Mouse (Mus musculus): ENCODE data around the gene March5. TPM values are rescaled to one million over a fixed set of nuclear protein-coding genes. Genes with fewer than 3 reads are reported as not detected.
A peak's percentile ranks its signal among the peaks of the same experiment; 100 is the strongest.

The March5 gene
- polyA plus RNA-seq (2011; ENCODE audit: insufficient read length, low read depth, missing spikeins) = 165 and 189 TPM in 2 replicates

GRCm38 (mm10) chr19:37207303-37208175 lies at the start of gene March5:
Gene March5, plus strand, starts transcription at chr19:37207543.
- Histone ChIP-seq H3K4me1 (ENCODE audit: control insufficient read depth, insufficient read depth, low read length) (peaks cover 5% of the 10 kb centered on the region), H3K27ac (ENCODE audit: insufficient read depth, low read length) (peak within 1 kb of the TSS; percentile 92), H3K4me3 (ENCODE audit: insufficient read depth, low read length) (peak within 1 kb of the TSS; percentile 97)
- TF ChIP-seq CTCF (IDR thresholded peaks at IDR 0.05; ENCODE audit: borderline replicate concordance, insufficient read depth, low read length) (no peak), POLR2A (IDR thresholded peaks at IDR 0.05; ENCODE audit: low read depth, low read length) (peak; percentile 58)

GRCm38 (mm10) chr19:37172096-37172495 lies 35.2 kb upstream of the March5 start:
- Histone ChIP-seq H3K4me1 (ENCODE audit: control insufficient read depth, insufficient read depth, low read length) (peaks cover 4% of the 10 kb centered on the region), H3K4me3 (ENCODE audit: insufficient read depth, low read length) (no peak overlapping the region), H3K27ac (ENCODE audit: insufficient read depth, low read length) (no peak overlapping the region)
- no peak for TF ChIP-seq POLR2A (IDR thresholded peaks at IDR 0.05; ENCODE audit: low read depth, low read length)
- no peak for TF ChIP-seq CTCF (IDR thresholded peaks at IDR 0.05; ENCODE audit: borderline replicate concordance, insufficient read depth, low read length)

DNA sequence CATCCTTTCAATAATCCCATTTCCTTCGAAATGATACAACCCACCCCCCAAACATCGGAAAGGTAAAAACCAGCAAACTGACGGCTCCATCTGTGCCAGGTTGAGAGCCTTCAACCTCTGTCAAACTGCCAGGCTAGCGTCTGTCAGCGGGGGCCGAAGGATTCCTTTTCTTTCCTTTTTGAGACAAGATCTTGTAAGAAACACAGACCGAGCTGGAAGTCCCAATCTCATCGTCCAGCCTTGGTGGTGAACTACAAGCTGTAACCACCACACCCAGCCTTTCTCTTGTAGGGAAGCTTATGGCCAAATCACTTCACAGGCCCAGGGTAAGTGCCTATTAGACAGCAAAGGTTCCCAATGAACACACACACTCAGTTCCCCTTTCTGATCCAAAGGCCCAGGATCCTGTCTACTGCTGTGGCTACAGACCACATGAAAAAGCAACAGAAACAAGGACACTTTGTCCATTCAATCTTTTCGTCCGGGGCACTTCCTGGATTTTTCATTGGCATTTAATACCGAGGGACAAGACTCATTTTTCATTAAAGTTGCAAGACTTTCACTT lies 34.7 kb upstream of the March5 start:
- no peak overlapping the region for H3K27ac ChIP-seq (ENCODE audit: insufficient read depth, low read length)
- peaks cover 4% of the 10 kb centered on the region for H3K4me1 ChIP-seq (ENCODE audit: control insufficient read depth, insufficient read depth, low read length)
- H3K4me3 ChIP-seq (ENCODE audit: insufficient read depth, low read length) = no peak overlapping the region
- TF ChIP-seq CTCF (IDR thresholded peaks at IDR 0.05; ENCODE audit: borderline replicate concordance, insufficient read depth, low read length) = no peak
- TF ChIP-seq POLR2A (IDR thresholded peaks at IDR 0.05; ENCODE audit: low read depth, low read length) = no peak

DNA sequence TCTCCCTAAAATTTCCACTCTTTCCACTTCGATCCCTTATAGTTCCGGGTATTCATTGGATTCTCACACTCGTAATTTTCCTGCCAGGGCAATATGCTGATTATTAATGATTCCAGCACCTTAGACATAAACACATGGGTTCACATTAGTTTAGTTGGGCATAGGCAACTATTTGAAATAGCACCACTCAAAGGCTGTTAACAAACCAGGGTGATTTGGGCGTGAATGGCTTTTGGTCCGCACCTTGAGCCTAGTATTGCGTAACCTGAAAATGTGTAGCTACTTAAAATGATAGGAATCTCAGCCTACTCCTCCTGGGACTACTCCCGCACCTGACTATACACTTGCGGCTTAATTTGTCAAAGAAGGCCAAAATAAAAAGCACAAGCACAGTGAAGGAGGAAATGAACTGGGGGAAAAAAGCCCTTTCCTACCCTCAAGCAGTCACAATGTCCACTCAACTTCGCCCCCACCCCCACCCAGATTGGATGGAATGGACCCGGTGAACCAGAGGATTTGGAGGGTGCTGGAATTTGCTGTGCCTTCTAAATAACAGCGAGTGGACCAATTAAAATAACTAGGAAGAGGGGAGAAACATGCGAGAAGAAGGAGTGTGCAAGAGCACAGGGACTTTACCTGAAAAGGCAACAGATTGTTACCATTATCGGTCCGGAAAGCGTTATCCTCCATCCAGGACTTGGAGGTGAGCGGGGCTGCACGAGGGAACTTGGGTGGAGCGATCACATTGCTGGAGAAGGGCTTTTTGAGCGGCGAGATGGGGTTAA lies 33.8 kb upstream of the March5 start:
- H3K4me1 ChIP-seq (ENCODE audit: control insufficient read depth, insufficient read depth, low read length) = peaks cover 6% of the 10 kb centered on the region
- TF ChIP-seq POLR2A (IDR thresholded peaks at IDR 0.05; ENCODE audit: low read depth, low read length) (no peak), CTCF (IDR thresholded peaks at IDR 0.05; ENCODE audit: borderline replicate concordance, insufficient read depth, low read length) (no peak)
- H3K27ac ChIP-seq (ENCODE audit: insufficient read depth, low read length) = no peak overlapping the region
- H3K4me3 ChIP-seq (ENCODE audit: insufficient read depth, low read length) = peak overlapping the region; percentile 75

- H3K4me1 ChIP-seq (ENCODE audit: control insufficient read depth, insufficient read depth, low read length) = peaks cover 6% of the 10 kb centered on the region
- H3K27ac ChIP-seq (ENCODE audit: insufficient read depth, low read length) = no peak overlapping the region
- TF ChIP-seq POLR2A (IDR thresholded peaks at IDR 0.05; ENCODE audit: low read depth, low read length) = no peak
- TF ChIP-seq CTCF (IDR thresholded peaks at IDR 0.05; ENCODE audit: borderline replicate concordance, insufficient read depth, low read length) = no peak
- H3K4me3 ChIP-seq (ENCODE audit: insufficient read depth, low read length) = peak overlapping the region; percentile 75
These were observed 33.1 kb upstream of the March5 start for GRCm38 (mm10) chr19:37174116-37174715.

DNA sequence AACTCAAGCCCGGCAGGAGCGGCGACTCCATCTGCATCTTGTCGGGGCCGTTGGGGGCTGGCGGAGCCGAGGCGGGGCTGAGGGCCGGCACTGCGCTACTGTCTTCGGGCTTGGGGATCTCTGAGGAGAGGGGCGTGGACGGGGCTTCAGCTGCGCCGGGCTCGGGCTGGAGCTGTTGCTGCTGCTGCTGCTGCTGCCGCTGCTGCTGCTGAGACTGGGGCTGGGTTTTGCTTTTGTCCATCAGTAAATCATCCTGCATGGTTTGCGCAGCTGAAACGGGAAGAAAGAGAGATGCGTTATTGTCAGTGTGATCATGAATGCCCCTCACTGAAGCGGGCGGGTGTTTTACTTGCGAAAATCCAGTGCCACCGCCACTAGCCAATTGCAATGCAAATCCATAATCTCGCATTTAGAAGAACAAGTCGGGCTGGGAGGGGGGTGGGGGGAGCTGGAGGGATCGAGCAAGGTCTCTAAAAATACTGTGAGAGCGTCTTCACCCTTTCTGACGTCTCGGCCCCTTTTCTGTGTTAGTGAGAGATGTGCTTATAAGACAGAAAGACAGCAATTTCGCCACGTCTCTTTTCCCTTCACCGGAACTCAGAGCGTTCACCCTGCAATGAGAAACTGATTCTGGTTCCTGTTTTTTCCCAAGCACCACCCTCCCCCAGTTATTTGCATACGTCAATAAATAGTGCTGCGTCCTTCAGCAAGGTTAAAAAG lies 32.5 kb upstream of the March5 start:
- peak overlapping the region; percentile 75 for H3K4me3 ChIP-seq (ENCODE audit: insufficient read depth, low read length)
- peak overlapping the region; percentile 66 for H3K27ac ChIP-seq (ENCODE audit: insufficient read depth, low read length)
- TF ChIP-seq CTCF (IDR thresholded peaks at IDR 0.05; ENCODE audit: borderline replicate concordance, insufficient read depth, low read length) (no peak), POLR2A (IDR thresholded peaks at IDR 0.05; ENCODE audit: low read depth, low read length) (peak; percentile 40; the same call in 1 of the 2 replicates)
- H3K4me1 ChIP-seq (ENCODE audit: control insufficient read depth, insufficient read depth, low read length) = peaks cover 6% of the 10 kb centered on the region

DNA sequence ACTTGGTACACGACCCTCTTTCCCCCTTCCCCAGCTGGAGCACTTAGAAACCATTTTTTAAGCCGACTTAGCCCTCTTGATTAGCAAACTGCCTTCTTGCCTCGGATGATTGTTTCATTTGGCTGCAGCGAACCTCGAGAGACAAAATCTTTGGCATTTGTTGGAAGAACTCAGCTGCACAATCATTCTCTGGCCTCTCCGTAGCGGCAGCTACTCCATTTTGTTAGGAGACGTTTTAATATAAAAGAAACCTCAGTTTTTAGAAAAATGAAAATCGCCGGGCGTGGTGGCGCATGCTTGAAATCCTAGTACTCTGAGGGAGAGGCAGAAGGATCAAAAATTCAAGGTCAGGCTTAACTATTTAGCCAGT lies 31.9 kb upstream of the March5 start:
- H3K27ac ChIP-seq (ENCODE audit: insufficient read depth, low read length) = peak overlapping the region; percentile 66
- TF ChIP-seq CTCF (IDR thresholded peaks at IDR 0.05; ENCODE audit: borderline replicate concordance, insufficient read depth, low read length) = no peak
- TF ChIP-seq POLR2A (IDR thresholded peaks at IDR 0.05; ENCODE audit: low read depth, low read length) = no peak
- H3K4me1 ChIP-seq (ENCODE audit: control insufficient read depth, insufficient read depth, low read length) = peaks cover 6% of the 10 kb centered on the region
- peak overlapping the region; percentile 75 for H3K4me3 ChIP-seq (ENCODE audit: insufficient read depth, low read length)

- Histone ChIP-seq H3K27ac (ENCODE audit: insufficient read depth, low read length) (no peak overlapping the region), H3K4me1 (ENCODE audit: control insufficient read depth, insufficient read depth, low read length) (peaks cover 6% of the 10 kb centered on the region), H3K4me3 (ENCODE audit: insufficient read depth, low read length) (peak overlapping the region; percentile 75; the same call in 1 of the 2 replicates)
- TF ChIP-seq POLR2A (IDR thresholded peaks at IDR 0.05; ENCODE audit: low read depth, low read length) (no peak; the same call in 1 of the 2 replicates), CTCF (IDR thresholded peaks at IDR 0.05; ENCODE audit: borderline replicate concordance, insufficient read depth, low read length) (no peak)
These were observed 31.4 kb upstream of the March5 start for GRCm38 (mm10) chr19:37175919-37176318.
